Mouse (Mus musculus) hindbrain, embryonic 16.5 days (tissue): ENCODE measurements around the gene Fbxl8. TPM values are rescaled to one million over a fixed set of nuclear protein-coding genes. Genes with fewer than 3 reads are reported as not detected.

Source experiments
- ATAC-seq: fragments of 200-750 bp; cut with Nextera tagmentation; 2 replicates; pipeline ENCODE4 v1.8.0; 2017; ENCODE audit warnings: moderate TSS enrichment, moderate library complexity
- H3K27ac ChIP-seq: fragments of 300-500 bp; sonication (generic); 2 replicates; pipeline ENCODE4 v1.5.1; 2014; ENCODE audit warnings: low read depth, mild to moderate bottlenecking, control low read depth, low read length, moderate library complexity
- H3K27me3 ChIP-seq: fragments of 300-500 bp; sonication (generic); replicated peaks from 2 replicates; pipeline ENCODE4 v1.6.1; 2014; ENCODE audit warnings: low read length; ENCODE audit not compliant: control insufficient read depth, insufficient read depth
- H3K36me3 ChIP-seq: fragments of 300-500 bp; sonication (generic); 2 replicates; pipeline ENCODE4 v1.6.1; 2014; ENCODE audit warnings: mild to moderate bottlenecking, low read length, moderate library complexity, mixed read lengths; ENCODE audit not compliant: control insufficient read depth, insufficient read depth
- H3K4me1 ChIP-seq: fragments of 300-500 bp; sonication (generic); 2 replicates; pipeline ENCODE4 v1.6.1; 2014; ENCODE audit warnings: low read depth, low read length; ENCODE audit not compliant: control insufficient read depth, insufficient read depth
- H3K4me2 ChIP-seq: fragments of 300-500 bp; sonication (generic); 2 replicates; pipeline ENCODE4 v1.6.1; 2014; ENCODE audit warnings: mild to moderate bottlenecking, low read length, control low read depth, moderate library complexity
- H3K4me3 ChIP-seq: fragments of 300-500 bp; sonication (generic); 2 replicates; pipeline ENCODE4 v1.5.1; 2014; ENCODE audit warnings: mild to moderate bottlenecking, low read length, control low read depth, moderate library complexity
- H3K9ac ChIP-seq: fragments of 300-500 bp; sonication (generic); 2 replicates; pipeline ENCODE4 v1.6.1; 2014; ENCODE audit warnings: low read depth, mild to moderate bottlenecking, control low read depth, low read length, moderate library complexity
- H3K9me3 ChIP-seq: fragments of 300-500 bp; sonication (generic); 2 replicates; pipeline ENCODE4 v1.6.1; 2014; ENCODE audit warnings: mild to moderate bottlenecking, low read length, moderate library complexity; ENCODE audit not compliant: control insufficient read depth
- WGBS: fragments of 180-500 bp; shearing (Covaris S2); extraction: QIAGEN DNeasy Blood & Tissue Kit; methylation state at CpG from one replicate; pipeline ENCODE4 v1.1.7; 2014; 5-methylcytosine and 5-hydroxymethylcytosine counted together
- polyA plus RNA-seq: library from polyadenylated mRNA; unstranded; fragments of >200 nt; fragmentation: Nextera tagmentation; extraction: Ambion mirVana; gene quantifications from 2 replicates; pipeline ENCODE4 v1.2.1, GENCODE M21; 2015

The Fbxl8 gene
- polyA plus RNA-seq, 1 experiment from 2014 or later, result 2.4 TPM

GRCm38 (mm10) chr8:105266775-105267174, 2.3 kb downstream of the Fbxl8 start:
- H3K27me3 ChIP-seq, result peaks cover 43% of the 10 kb centered on the region
- H3K9me3 ChIP-seq, result no peaks in the 10 kb centered on the region; the same call in 1 of the 2 replicates
- H3K4me1 ChIP-seq, result peaks cover 33% of the 10 kb centered on the region
- no peak for ATAC-seq
- no peaks in the 10 kb centered on the region for H3K36me3 ChIP-seq
- H3K4me2 ChIP-seq, result no peak overlapping the region
- no peak overlapping the region for H3K27ac ChIP-seq
- WGBS, result 11% methylated on average over 13 of the region's 13 CpGs
- H3K9ac ChIP-seq, result no peak overlapping the region
- H3K4me3 ChIP-seq, result no peak overlapping the region

DNA sequence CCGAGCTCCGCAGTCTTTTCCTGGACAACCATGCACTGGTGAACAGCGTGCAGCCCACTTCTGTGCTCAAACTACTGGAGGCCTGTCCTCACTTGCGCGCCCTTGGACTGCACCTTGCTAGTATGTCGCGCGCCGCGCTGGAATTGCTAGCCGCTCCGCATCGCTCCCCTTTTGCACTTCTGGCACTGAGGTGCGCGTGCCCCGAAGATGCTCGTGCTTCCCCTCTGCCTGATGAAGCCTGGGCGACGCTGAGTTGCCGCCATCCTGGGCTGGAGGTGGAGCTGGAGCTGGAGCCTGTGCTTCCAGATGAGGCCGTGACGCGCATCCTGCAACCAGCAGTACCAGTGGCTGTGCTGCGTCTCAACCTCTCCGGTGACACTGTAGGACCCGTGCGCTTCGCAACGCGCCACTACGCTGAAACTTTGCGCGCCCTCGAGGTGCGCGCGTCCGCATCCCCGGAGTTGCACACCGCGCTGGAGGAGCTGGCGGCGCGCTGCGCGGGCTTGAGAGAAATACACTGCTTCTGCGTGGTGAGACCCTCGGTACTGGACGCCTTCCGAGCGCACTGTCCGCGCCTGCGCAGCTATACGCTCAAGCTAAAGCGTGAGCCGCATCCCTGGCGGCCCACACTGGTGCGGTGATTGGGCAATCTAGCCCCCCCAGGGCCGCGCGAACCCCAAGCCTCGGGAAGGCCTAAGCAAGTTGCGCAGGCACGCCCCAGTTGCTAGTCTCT, 4.1 kb downstream of the Fbxl8 start:
- WGBS, result 1% methylated on average over 65 of the region's 65 CpGs
- peak; percentile 90 for ATAC-seq
- H3K27me3 ChIP-seq, result peaks cover 58% of the 10 kb centered on the region

GRCm38 (mm10) chr8:105269075-105269458, 4.6 kb downstream of the Fbxl8 start:
- Histone ChIP-seq H3K9me3 (no peaks in the 10 kb centered on the region; the same call in 1 of the 2 replicates), H3K27ac (peak overlapping the region; percentile 75), H3K27me3 (peaks cover 63% of the 10 kb centered on the region), H3K4me1 (peaks cover 33% of the 10 kb centered on the region), H3K4me3 (peak overlapping the region; percentile 56), H3K9ac (peak overlapping the region; percentile 67), H3K36me3 (no peaks in the 10 kb centered on the region), H3K4me2 (peak overlapping the region; percentile 92)
- WGBS, result 0% methylated on average over 10 of the region's 10 CpGs
- peak; percentile 53 for ATAC-seq

More for the DNA sequence above, 4.1 kb downstream of the Fbxl8 start:
- peak overlapping the region; percentile 56 for H3K4me3 ChIP-seq
- H3K4me1 ChIP-seq, result peaks cover 33% of the 10 kb centered on the region
- H3K9ac ChIP-seq, result peak overlapping the region; percentile 67
- peak overlapping the region; percentile 75 for H3K27ac ChIP-seq
- H3K36me3 ChIP-seq, result no peaks in the 10 kb centered on the region
- no peaks in the 10 kb centered on the region; the same call in 1 of the 2 replicates for H3K9me3 ChIP-seq
- peak overlapping the region; percentile 92 for H3K4me2 ChIP-seq

DNA sequence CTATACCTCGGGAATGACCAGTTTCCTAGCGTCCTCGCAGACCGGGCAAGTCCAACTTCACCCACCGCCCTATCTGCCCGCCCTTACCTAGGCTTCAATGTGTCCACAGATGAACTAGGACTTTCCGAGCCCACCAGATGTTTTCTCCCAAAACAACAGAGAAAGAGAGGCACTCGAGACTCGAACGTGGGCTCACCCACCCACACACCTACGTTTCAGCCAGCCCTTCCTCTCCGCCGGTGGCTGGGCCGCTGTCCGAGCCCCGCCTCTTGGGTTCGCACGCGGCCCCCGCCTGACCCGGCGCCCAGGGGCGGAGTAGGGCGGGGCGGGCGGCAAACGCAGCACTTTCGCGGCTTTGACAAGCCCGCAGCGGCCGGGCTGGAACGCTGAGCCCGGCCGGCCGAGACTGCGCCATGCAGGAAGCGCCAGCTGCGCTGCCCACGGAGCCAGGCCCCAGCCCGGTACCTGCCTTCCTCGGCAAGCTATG, 5.1 kb downstream of the Fbxl8 start, which contains the start of gene Hsf4:
Gene Hsf4, plus strand, starts transcription at position 341 of the 487 bp plus-strand sequence.
- Histone ChIP-seq H3K4me3 (peak within 1 kb of the TSS; percentile 56), H3K4me2 (peak within 1 kb of the TSS; percentile 92), H3K27me3 (peaks cover 65% of the 10 kb centered on the region), H3K27ac (peak within 1 kb of the TSS; percentile 75), H3K4me1 (peaks cover 32% of the 10 kb centered on the region), H3K9ac (peak within 1 kb of the TSS; percentile 67), H3K36me3 (no peaks in the 10 kb centered on the region), H3K9me3 (no peaks in the 10 kb centered on the region; the same call in 1 of the 2 replicates)
- WGBS, result under 1% methylated on average over 42 of the region's 42 CpGs
- no peak for ATAC-seq

GRCm38 (mm10) chr8:105270101-105270915, 5.9 kb downstream of the Fbxl8 start:
- Histone ChIP-seq H3K4me1 (peaks cover 28% of the 10 kb centered on the region), H3K4me3 (peak overlapping the region; percentile 56), H3K27ac (no peak overlapping the region), H3K4me2 (peak overlapping the region; percentile 92), H3K27me3 (peaks cover 72% of the 10 kb centered on the region), H3K9me3 (no peaks in the 10 kb centered on the region; the same call in 1 of the 2 replicates), H3K9ac (peak overlapping the region; percentile 67), H3K36me3 (no peaks in the 10 kb centered on the region)
- no peak for ATAC-seq
- 2% methylated on average over 39 of the region's 39 CpGs for WGBS

GRCm38 (mm10) chr8:105270916-105271186, 6.4 kb downstream of the Fbxl8 start:
- peak overlapping the region; percentile 6 for H3K4me2 ChIP-seq
- ATAC-seq, result no peak
- H3K4me1 ChIP-seq, result peaks cover 33% of the 10 kb centered on the region
- peaks cover 69% of the 10 kb centered on the region for H3K27me3 ChIP-seq
- WGBS, result 2% methylated on average over 11 of the region's 11 CpGs
- no peaks in the 10 kb centered on the region; the same call in 1 of the 2 replicates for H3K9me3 ChIP-seq
- 0 out of 2 replicates have a peak overlapping the region, but pooled peaks have one; percentile 2 for H3K4me3 ChIP-seq
- H3K36me3 ChIP-seq, result no peaks in the 10 kb centered on the region
- no peak overlapping the region for H3K27ac ChIP-seq
- H3K9ac ChIP-seq, result no peak overlapping the region; the same call in 1 of the 2 replicates

- ATAC-seq, result no peak
- Histone ChIP-seq H3K27ac (no peak overlapping the region), H3K9me3 (no peaks in the 10 kb centered on the region), H3K36me3 (peaks cover 4% of the 10 kb centered on the region; the same call in 1 of the 2 replicates), H3K4me3 (peak overlapping the region; percentile 51), H3K27me3 (peaks cover 54% of the 10 kb centered on the region), H3K9ac (no peak overlapping the region; the same call in 1 of the 2 replicates), H3K4me2 (peak overlapping the region; percentile 95), H3K4me1 (peaks cover 27% of the 10 kb centered on the region)
- WGBS, result 6% methylated on average over 11 of the region's 11 CpGs
These were observed 10.9 kb downstream of the Fbxl8 start for GRCm38 (mm10) chr8:105275387-105275786.

- Histone ChIP-seq H3K27ac (no peak within 1 kb of the TSS), H3K9ac (peak within 1 kb of the TSS; percentile 72), H3K4me2 (peak within 1 kb of the TSS; percentile 95), H3K4me3 (peak within 1 kb of the TSS; percentile 51), H3K27me3 (peaks cover 52% of the 10 kb centered on the region), H3K4me1 (peaks cover 23% of the 10 kb centered on the region), H3K9me3 (no peaks in the 10 kb centered on the region), H3K36me3 (peaks cover 4% of the 10 kb centered on the region; the same call in 1 of the 2 replicates)
- 5% methylated on average over 10 of the region's 10 CpGs for WGBS
- 0 out of 2 replicates have a peak, but pooled peaks have one; percentile 0 for ATAC-seq
These were observed 11.4 kb downstream of the Fbxl8 start, which contains the start of gene Nol3 for GRCm38 (mm10) chr8:105275840-105276239. Gene Nol3 (plus strand): TSS chr8:105276140.
